Mouse (Mus musculus) E14TG2a.4 (cell line): ENCODE measurements at regions not wholly inside any gene's neighbourhood (a gene's known extent, or its start where the extent isn't known, plus 50 kb on each side); places are given as distances from the start of the nearest gene placed in this dataset.

Experiments
- H3K27me3 ChIP-seq: 2 replicates; pipeline ENCODE4 v1.6.1; 2014; ENCODE audit warnings: low read length, control low read depth; ENCODE audit not compliant: insufficient read depth
- H3K36me3 ChIP-seq: 2 replicates; pipeline ENCODE4 v1.6.1; 2014; ENCODE audit warnings: low read length, control low read depth; ENCODE audit not compliant: insufficient read depth
- H3K4me1 ChIP-seq: replicated peaks from 2 replicates; pipeline ENCODE4 v1.6.1; 2014; ENCODE audit warnings: low read depth, low read length, control low read depth
- H3K4me3 ChIP-seq: replicated peaks from 2 replicates; pipeline ENCODE4 v1.5.1; 2014; ENCODE audit warnings: mild to moderate bottlenecking, low read length
- H3K9me3 ChIP-seq: 2 replicates; pipeline ENCODE4 v1.6.1; 2014; ENCODE audit warnings: low read length, control low read depth
- CTCF ChIP-seq: conservative IDR thresholded peaks from 2 replicates; pipeline ENCODE4 v1.5.1; 2014; ENCODE audit warnings: low read length
- NANOG ChIP-seq: IDR thresholded peaks from 2 replicates; pipeline ENCODE4 v1.6.1; 2014; ENCODE audit warnings: borderline replicate concordance, low read length, mixed read lengths
- POU5F1 ChIP-seq: IDR thresholded peaks from 2 replicates; pipeline ENCODE4 v1.6.1; 2014; ENCODE audit warnings: low read length, borderline replicate concordance

DNA sequence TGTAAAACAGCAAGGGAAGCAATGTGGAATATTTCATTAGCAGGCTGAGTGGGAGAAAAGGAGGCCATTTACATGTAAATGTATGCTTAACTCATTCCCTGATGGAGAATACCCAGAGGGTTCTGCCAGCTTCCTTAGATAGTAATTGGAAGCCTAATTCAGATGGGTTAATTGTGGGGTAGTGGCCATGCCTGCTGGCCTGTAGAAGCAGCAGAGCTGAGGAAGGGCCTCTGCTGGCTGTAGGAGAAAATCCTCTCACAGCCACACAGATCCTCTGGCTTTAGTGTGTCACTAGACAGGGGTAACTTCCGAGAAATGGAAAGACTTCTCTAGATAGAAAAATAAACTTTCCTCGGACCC lies 1588.7 kb upstream of the Got2 start:
- Histone ChIP-seq H3K4me1 (no peaks in the 10 kb centered on the region), H3K9me3 (no peaks in the 10 kb centered on the region), H3K27me3 (no peaks in the 10 kb centered on the region), H3K36me3 (no peaks in the 10 kb centered on the region), H3K4me3 (no peak overlapping the region)
- no peak for TF ChIP-seq CTCF
- no peak for TF ChIP-seq NANOG
- TF ChIP-seq POU5F1: no peak

DNA sequence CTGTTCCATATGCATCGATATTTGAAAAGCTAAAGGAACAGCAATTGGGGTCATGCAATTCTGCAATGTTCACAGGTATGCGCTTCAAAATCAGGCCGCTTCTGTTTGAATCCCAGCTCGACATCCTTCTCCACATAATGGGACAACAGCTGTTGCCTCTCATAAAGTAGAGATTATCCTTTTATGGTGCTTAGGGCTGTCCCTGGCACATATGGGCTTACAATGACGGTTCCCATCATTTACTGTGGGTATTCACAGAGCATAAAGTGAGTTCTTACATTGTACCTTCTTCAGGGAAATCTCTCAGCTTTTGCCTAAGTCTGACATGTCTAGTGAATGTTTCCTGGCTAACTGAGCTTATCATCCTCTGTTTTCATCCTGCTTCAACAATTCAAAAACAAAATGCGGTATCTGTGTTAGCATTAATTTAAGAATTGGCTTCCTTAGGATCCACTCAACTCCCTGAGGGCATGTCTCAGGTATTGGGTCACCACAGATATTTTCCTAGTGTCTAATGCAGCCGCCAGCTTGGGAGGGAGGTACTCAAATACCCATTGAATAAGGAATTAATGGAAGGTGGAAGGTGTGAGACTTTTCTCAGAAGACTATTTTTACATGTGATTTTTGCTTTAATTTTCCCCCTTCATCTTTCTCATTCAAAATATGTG lies 1588.2 kb upstream of the Got2 start:
- Histone ChIP-seq H3K36me3 (no peaks in the 10 kb centered on the region), H3K27me3 (no peaks in the 10 kb centered on the region)

DNA sequence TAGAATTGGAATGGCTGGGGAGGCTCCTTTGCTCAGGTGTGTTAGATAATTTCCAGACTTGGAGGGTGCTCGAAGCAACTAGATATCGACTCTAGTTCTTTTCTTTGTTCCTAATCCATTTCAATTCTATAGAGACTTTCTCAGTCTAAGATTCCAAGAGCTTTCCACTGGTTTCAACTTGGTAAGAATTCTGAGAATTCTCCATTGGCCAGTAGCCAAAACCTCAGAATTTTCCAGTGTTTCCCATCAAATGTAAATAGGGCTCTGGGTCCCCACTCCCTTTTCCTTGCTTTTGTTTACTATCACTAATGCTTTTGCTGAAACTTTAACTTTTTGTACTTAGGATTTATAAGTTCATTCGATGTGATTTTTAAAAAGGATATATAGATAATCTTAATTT lies 1585.0 kb upstream of the Got2 start:
- Histone ChIP-seq H3K27me3 (no peaks in the 10 kb centered on the region), H3K4me1 (no peaks in the 10 kb centered on the region), H3K9me3 (no peaks in the 10 kb centered on the region), H3K36me3 (no peaks in the 10 kb centered on the region), H3K4me3 (no peak overlapping the region)
- TF ChIP-seq NANOG (no peak), CTCF (no peak), POU5F1 (no peak)

More for the DNA sequence above, 1588.2 kb upstream of the Got2 start:
- Histone ChIP-seq H3K4me3 (no peak overlapping the region), H3K9me3 (no peaks in the 10 kb centered on the region), H3K4me1 (no peaks in the 10 kb centered on the region)
- TF ChIP-seq NANOG: no peak
- no peak for TF ChIP-seq CTCF
- TF ChIP-seq POU5F1: no peak

DNA sequence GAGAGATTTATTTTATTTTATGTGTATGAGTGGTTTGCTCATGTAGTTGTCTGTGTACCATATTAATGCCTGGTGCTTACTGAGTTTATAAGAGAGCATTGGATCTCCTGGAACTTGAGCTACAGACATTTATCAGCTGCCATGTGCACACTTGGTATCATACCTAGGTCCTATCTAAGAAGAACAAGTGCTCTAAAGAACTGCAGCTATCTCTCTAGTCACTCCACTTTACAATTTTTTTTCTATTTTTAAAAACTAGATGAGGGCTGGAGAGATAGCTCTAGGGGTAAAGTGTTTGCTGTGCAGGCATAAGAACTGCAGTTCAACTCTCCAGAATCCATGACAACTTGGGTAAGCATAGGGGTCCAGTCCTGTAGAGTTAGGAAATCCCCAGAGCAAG lies 1573.1 kb upstream of the Got2 start:
- H3K9me3 ChIP-seq: no peaks in the 10 kb centered on the region
- no peaks in the 10 kb centered on the region for H3K27me3 ChIP-seq
- no peak overlapping the region for H3K4me3 ChIP-seq
- no peaks in the 10 kb centered on the region for H3K36me3 ChIP-seq
- no peak for TF ChIP-seq POU5F1
- no peaks in the 10 kb centered on the region for H3K4me1 ChIP-seq

DNA sequence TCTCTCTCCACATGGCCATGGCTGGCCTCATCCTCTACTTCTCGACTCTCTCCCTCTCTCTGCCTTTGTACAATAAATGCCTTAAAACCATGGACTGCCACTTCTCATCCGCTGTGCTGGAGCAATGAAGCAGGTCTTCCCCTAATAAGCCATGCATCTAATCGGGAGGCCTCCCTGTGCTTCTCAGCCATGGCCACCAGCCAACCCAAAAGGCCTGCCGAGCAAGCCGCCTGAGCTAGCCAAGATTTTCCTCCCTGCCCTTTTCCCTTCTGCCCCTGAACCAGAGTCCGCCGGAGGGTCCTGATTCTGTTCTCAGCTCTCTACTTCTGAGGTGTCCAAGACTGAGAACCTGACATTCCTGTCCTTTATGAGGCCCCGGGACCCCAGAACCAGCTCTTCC lies 1559.3 kb upstream of the Got2 start:
- no peak for TF ChIP-seq CTCF
- TF ChIP-seq NANOG: no peak
- no peak for TF ChIP-seq POU5F1
- no peaks in the 10 kb centered on the region for H3K36me3 ChIP-seq
- no peaks in the 10 kb centered on the region; the same call in 1 of the 2 replicates for H3K27me3 ChIP-seq
- H3K9me3 ChIP-seq: no peaks in the 10 kb centered on the region
- H3K4me1 ChIP-seq: no peaks in the 10 kb centered on the region
- peak overlapping the region; percentile 43 for H3K4me3 ChIP-seq

DNA sequence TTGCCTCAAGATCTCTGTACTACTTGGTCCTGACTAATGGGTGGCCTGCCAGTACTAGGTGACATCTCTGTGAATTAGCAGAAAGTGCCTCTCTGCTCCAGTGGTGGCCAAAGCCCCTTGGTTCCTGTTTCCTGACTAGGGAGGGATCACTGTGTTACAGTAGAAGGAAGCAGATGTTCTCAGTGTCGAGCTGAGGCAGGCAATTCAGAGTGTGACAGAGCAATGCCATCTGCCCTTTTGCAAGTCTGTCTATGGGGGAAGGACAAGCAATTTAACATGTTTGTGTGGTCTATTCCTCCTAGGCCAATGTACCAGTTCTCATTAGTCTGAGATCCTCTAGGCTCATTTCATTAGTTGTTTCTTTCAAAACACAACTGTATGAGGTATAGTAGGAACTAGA lies 1553.1 kb upstream of the Got2 start:
- H3K9me3 ChIP-seq: no peaks in the 10 kb centered on the region
- H3K27me3 ChIP-seq: no peaks in the 10 kb centered on the region
- H3K4me3 ChIP-seq: no peak overlapping the region
- TF ChIP-seq CTCF (no peak), NANOG (no peak), POU5F1 (no peak)
- H3K36me3 ChIP-seq: no peaks in the 10 kb centered on the region
- H3K4me1 ChIP-seq: no peaks in the 10 kb centered on the region

DNA sequence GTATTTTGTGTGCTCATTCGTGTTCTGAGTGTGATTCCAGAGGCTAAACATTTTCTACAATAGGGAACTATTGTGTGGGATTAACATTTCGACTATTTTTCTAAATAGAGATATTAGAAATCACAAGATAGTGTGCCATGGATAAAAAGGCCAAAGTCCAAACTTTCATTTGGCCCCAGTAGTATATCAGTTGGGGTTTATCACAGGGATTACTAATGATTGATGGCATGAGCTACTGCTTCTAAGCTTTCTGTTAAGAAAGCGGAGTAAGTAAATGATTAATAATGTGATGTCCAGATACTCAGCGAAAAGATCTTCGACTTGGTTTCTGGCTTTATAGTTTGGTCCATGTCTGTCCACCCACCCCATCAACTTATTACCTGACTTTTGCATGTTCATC lies 1545.2 kb upstream of the Got2 start:
- Histone ChIP-seq H3K9me3 (no peaks in the 10 kb centered on the region), H3K36me3 (no peaks in the 10 kb centered on the region), H3K27me3 (no peaks in the 10 kb centered on the region; the same call in 1 of the 2 replicates), H3K4me3 (no peak overlapping the region), H3K4me1 (no peaks in the 10 kb centered on the region)
- TF ChIP-seq POU5F1 (no peak), NANOG (no peak), CTCF (no peak)

DNA sequence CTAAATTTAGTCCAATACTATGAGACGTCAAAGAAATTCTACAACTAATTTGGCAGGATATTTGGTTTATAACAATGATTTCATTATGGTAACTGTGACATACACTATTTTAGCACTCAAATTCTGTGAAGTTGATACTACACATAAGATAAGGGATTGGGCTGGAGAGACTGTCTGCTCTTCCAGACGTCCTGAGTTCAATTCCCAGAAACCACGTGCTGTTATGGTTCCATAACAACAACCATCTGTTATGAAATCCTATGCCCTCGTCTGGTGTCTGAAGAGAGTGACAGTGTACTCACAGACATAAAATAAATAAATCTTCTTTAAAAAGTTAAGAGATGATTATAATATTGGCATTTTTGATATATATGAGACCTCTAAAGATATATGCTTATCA lies 1543.1 kb upstream of the Got2 start:
- TF ChIP-seq CTCF (no peak), NANOG (no peak), POU5F1 (no peak)
- Histone ChIP-seq H3K4me3 (no peak overlapping the region), H3K27me3 (no peaks in the 10 kb centered on the region; the same call in 1 of the 2 replicates)

DNA sequence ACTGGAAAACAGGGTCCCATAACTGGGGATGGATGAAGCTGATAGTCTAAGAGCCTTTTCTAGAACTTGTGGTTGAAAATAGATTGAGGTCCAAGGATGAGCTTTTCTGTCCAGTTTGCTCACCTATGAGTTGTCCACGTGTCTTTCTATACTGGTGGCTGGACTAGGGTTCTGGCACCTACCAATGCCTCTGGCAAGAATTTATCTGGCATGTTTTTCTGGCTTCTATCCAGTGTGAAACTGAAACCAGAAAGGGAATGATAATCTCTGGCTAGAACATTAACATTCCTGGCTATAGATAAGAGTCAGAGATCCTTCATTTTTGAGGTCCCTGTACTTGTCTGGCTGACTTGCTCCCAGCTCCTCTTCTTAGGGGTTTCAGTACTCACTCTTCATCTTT lies 1534.0 kb upstream of the Got2 start:
- Histone ChIP-seq H3K4me1 (no peaks in the 10 kb centered on the region), H3K9me3 (no peaks in the 10 kb centered on the region), H3K27me3 (no peaks in the 10 kb centered on the region), H3K36me3 (no peaks in the 10 kb centered on the region), H3K4me3 (no peak overlapping the region)
- TF ChIP-seq NANOG (no peak), POU5F1 (no peak), CTCF (no peak)

More for the DNA sequence above, 1543.1 kb upstream of the Got2 start:
- no peaks in the 10 kb centered on the region for H3K9me3 ChIP-seq
- no peaks in the 10 kb centered on the region for H3K36me3 ChIP-seq
- H3K4me1 ChIP-seq: no peaks in the 10 kb centered on the region
